Mouse (Mus musculus) liver, adult 2 months (tissue): ENCODE measurements around the gene Bcl2a1b.
"Not testable (repeated sequence)": the region's sequence is repeated elsewhere in the genome, so short reads cannot be mapped to it uniquely, and the experiment has no call there.

Source experiments
- CTCF ChIP-seq: fragments of 200-500 bp; IDR thresholded peaks from 2 replicates; pipeline ENCODE4 v1.5.1; 2011; ENCODE audit warnings: low read depth, low read length, control low read depth
- POLR2A ChIP-seq: fragments of 200-500 bp; IDR thresholded peaks from 2 replicates; pipeline ENCODE4 v1.6.1; 2011; ENCODE audit warnings: low read length, control low read depth; ENCODE audit not compliant: insufficient read depth; ENCODE audit errors: extremely low read depth

GRCm38 (mm10) chr9:89212428-89212827 is 13.4 kb downstream of the Bcl2a1b start:
- not testable (repeated sequence) for TF ChIP-seq POLR2A, CTCF
